Mouse (Mus musculus): ENCODE results near the gene Cda.

Cda gene

GRCm38 (mm10) chr4:138366561-138366960 lies 1.2 kb downstream of the Cda start:
- no peak for DNase-seq

DNA sequence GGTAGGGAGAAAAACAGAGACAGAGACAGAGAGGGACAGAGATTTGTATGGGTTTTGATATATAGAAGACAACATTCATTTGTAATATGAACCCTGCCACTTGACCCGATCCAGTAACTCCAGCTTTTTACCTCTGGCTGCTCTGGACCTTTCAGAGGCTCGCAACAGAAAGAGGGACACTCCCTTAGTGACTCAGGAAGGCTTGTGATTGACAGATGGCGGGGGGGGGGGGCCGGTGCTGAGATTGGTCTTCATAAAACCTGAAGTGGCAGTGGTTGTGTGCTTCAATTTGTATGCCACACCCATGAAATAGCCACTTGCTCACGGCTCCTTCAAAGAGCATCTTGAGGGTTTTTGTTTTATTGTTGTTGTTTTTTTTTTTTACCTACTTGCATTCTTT lies 4.3 kb downstream of the Cda start:
- no peak for DNase-seq

DNA sequence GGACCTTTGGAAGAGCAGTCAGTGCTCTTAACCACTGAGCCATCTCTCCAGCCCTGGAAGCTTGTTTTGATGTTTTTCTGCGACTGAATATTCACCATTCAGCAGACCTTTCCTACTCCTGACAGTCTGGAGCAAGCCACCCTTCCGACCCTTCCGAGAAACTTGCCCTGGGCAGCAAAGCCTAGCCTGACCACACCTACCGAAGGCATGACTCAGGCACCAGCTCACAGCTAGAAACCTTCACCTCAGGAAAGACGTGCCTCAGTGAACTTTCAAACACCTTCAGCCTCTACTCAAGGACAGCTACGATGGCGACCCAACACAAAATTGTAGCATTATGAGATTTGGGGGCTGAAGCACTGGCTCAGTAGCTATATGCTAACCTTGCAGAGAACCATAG lies 4.9 kb downstream of the Cda start:
- no peak for DNase-seq

DNA sequence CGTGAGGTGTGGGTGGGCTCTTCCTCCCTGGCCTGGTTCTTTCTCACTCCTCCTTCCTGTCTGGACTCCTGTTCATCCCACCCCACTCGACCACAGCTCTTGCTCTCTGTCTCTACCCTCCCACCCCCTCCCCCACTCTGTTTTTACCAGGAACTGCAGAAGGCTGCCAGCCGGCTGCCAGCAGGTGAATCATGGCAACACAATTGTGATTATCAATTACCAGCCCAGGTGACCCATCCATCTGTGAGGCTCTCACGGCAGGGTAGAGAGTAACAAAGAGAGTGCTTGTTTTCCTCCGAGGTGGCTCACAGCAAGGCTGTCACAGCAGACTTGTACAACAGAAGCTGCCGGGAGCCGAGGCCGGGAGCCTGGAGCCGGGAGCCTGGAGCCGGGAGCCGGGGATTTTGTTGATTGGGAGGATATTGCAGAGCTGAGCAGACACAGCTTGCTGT lies 6.4 kb downstream of the Cda start:
- no peak for DNase-seq

GRCm38 (mm10) chr4:138358176-138358575 lies 9.6 kb downstream of the Cda start:
- no peak for DNase-seq

GRCm38 (mm10) chr4:138356551-138356950 lies 11.2 kb downstream of the Cda start:
- DNase-seq = no peak

DNA sequence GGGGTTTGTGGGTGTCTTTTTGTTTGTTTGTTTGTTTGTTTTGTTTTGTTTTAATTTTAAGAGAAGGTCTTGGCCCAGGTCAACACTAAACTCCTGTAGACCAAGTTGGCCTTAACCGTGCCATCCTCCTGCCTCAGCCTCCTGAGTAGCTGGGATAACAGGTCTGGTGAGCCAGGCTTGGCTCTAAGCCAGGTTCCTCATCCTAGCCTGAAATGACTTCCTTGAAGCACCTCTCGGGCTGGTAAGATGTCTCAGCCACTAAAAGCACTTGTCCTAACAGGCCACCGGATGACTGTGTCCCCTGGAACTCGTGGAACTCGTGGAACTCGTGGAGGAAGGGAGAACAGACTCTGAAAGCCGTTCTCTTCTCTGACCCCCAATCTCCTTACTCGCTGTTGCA lies 11.7 kb downstream of the Cda start:
- no peak for DNase-seq

DNA sequence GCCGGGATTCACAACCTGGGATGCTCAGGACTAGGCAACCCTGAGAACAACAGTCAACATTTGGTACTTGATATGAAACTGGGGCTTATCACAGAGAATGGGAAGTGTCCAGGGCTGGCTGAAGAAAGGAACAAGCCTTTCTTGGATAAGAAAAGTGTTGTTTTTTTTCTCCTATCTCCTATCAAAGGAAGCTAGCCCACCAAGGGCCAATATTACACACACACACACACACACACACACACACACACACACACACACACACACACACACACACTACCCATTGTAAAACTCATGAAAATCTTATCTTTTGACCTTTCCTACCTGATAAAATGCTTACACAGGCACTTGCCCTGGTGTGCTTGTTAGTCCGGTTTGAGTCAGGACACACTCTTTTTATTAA lies 12.3 kb downstream of the Cda start:
- no peak for DNase-seq

- no peak for DNase-seq
These were observed 14.2 kb downstream of the Cda start for GRCm38 (mm10) chr4:138353438-138354171.

- no peak for DNase-seq
These were observed 15.1 kb downstream of the Cda start for GRCm38 (mm10) chr4:138352692-138353091.

GRCm38 (mm10) chr4:138351821-138352220 lies 16.0 kb downstream of the Cda start:
- no peak for DNase-seq

DNA sequence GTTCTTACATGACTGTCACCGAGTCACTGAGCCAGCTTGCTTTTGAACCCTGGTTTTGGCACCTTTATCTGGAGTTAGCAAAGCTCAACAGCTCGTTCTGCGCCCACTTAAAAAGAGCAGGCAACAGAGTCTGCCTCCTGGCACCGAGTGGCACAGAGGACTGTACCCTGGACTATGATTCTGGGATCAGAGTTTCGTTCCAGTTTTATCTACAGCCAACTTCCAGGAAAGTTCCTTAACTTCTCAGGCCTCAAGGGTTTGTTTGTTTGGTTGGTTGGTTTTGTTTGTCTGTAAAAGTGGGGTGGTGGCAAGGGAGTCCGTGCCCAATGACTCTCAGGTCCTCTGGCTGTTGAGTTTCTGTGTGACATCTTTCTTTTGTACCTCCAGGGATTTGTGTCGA lies 19.1 kb downstream of the Cda start:
- DNase-seq = no peak

DNA sequence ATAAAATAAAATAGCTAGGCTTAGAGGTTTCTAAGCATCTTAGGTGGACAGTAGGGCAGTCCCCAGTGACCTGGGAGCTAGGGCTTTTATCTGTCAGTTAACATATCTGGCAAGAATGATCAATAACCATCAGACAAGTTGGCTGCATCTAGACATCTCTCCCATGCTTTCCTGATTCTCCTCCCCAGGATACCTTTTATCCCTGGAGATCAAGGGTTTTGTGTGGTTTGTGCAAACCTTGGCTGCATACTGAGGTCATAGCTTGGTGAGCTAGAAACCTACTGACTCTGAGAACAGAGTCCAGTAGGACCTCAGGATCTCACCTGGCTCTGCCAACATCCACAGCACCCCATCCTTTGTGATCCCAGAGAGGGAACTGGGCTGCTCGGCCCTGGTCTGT lies 20.5 kb downstream of the Cda start:
- no peak for DNase-seq

GRCm38 (mm10) chr4:138344891-138345545 lies 22.8 kb downstream of the Cda start:
- DNase-seq = no peak

- no peak for DNase-seq
These were observed 24.4 kb downstream of the Cda start for GRCm38 (mm10) chr4:138343341-138343837.

DNA sequence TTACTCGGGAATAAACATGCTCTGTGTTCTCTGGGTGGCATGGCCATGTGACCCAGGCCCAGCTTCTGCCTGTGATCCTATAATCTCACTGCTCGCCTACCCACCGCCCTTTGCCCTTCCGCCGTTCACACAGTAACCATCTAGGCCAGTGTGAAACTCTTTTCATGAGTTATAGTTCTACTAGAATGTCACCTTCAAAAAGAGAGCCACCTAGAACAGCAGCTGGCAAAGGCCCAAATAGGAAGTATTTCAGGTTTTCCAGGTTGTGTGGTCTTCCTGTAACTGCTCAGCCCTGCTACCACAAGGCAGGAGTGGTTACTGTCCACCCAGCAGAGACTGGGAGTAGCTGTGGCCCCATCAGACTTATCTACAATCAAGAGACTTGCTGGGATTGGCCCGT lies 25.0 kb downstream of the Cda start:
- no peak for DNase-seq

GRCm38 (mm10) chr4:138342048-138342447 lies 25.7 kb downstream of the Cda start:
- no peak for DNase-seq

DNA sequence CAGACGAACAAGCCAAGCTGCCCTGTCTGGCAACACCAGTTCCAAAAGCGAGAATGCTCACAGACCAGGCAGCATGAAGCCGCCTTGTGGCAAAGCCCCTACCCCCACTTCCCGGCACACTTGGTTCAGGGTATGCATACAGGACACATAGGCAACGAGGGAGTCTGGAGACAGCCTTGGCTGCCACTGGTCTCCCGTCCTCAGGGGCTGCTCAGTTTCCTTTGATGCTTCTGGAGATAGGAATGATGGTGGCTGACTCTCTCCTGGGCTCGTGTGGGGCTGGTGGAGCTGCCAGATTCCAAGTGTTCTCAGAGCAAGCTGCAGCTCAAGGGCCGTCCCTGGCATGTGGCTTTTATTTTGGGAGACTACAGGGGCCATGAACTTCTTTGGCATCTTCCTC lies 26.4 kb downstream of the Cda start:
- DNase-seq = no peak

GRCm38 (mm10) chr4:138339963-138340362 lies 27.8 kb downstream of the Cda start:
- DNase-seq = no peak

DNA sequence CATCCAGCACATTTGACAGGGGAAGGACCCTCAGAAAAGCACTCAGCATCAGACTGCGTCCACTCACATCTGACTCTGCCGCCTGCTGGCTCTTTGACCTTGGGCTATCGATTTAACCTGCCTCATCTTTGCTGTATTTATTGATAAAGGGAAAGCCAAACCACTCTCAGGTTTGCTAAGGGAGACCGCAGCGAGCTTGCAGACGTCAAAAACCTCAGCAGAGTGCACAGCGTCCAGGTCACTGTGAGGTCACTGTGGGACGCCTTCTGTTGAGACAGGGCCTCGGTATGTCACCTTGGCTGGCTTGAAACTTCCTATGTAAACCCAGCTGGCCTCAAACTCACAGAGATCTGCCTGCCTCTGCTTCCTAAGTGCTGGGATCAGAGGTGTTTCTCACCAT lies 30.5 kb downstream of the Cda start:
- DNase-seq = no peak

GRCm38 (mm10) chr4:138336876-138337275 lies 30.9 kb downstream of the Cda start:
- no peak for DNase-seq

- no peak for DNase-seq
These were observed 32.1 kb downstream of the Cda start for GRCm38 (mm10) chr4:138335648-138336047.

DNA sequence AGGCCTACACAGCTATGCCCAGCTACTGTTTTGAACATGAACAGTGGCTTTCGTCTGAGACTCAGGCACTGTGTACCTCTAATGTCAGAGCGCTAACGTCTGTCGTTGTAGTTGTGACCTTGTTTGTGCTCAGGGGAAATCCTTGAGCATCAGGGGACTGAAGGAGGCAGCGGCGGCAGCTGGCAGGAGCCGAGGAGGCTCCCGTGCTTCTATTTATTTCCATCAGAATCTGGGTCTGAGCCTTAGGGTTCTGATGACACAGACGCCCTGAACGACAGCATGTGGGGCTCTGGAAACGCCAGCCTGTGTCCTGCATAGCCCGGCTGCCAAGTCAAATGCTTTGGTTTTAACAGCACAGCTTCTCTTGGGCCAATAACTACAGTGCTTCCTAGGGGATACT lies 32.8 kb downstream of the Cda start:
- DNase-seq = no peak

- no peak for DNase-seq
These were observed 34.7 kb downstream of the Cda start for GRCm38 (mm10) chr4:138333135-138333534.

DNA sequence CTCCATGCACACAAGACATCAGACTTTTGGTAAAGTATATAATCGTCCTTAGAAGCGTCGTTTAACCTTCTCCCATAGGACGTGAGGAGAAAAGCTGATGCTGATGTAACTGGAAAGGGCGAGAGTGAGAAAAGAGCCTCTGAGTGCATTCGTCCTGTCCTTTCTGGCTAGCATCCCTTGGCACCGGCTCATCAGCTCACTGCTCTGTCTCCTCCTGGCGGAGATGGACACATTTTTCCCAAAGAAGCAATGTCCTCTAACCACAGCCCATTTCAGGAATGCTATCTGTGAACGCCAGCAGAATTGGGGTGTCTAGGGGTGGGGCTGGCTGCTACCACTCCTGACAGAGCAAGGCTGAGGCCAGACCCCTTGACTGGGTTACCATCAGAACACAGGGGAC lies 36.1 kb downstream of the Cda start:
- DNase-seq = no peak
